Mouse (Mus musculus) ES-E14 (cell line): ENCODE measurements around the gene Vps13d.

Source experiments
- CHD2 ChIP-seq: IDR thresholded peaks from 2 replicates; pipeline ENCODE4 v1.6.1; 2014; ENCODE audit warnings: mild to moderate bottlenecking, low read depth, low read length, inconsistent platforms
- HCFC1 ChIP-seq: IDR thresholded peaks from 2 replicates; pipeline ENCODE4 v1.6.1; 2012; ENCODE audit warnings: low read length, inconsistent platforms, borderline replicate concordance; ENCODE audit not compliant: insufficient read depth
- MAFK ChIP-seq: IDR thresholded peaks from 2 replicates; pipeline ENCODE4 v1.6.1; 2014; ENCODE audit warnings: mild to moderate bottlenecking, low read depth, low read length, inconsistent platforms; ENCODE audit not compliant: insufficient read depth
- ZNF384 ChIP-seq: IDR thresholded peaks from 2 replicates; pipeline ENCODE4 v1.6.1; 2012; ENCODE audit warnings: low read depth, low read length, inconsistent platforms

- TF ChIP-seq CHD2: no peak
- TF ChIP-seq ZNF384: no peak
- no peak for TF ChIP-seq MAFK
- no peak for TF ChIP-seq HCFC1
Observed at GRCm38 (mm10) chr4:144993047-144993917, 201.5 kb downstream of the Vps13d start.
